Mouse (Mus musculus): ENCODE measurements around the gene Mroh7.

The Mroh7 gene

DNA sequence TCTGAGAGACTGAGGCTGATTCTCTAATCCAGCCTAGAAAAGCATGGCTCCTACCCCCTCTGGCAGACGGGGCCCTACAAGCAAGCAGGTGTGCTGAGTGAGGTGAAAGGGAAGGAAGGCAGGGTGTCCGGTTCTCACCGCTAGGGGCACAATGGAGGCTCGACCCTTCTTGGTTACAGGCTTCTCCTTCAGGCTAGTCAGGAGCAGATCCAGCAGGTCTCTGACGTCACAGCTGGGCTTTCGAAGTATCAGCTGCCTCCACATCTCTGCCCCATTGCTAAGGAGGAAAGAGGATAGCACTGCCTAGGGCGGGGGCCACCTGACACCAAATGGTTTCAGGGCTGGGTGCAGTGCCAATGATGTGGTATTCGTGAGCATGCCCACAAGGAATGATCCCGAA lies 30.7 kb downstream of the Mroh7 start:
- DNase-seq (ENCODE audit: low read depth, low spot score), result no peak

DNA sequence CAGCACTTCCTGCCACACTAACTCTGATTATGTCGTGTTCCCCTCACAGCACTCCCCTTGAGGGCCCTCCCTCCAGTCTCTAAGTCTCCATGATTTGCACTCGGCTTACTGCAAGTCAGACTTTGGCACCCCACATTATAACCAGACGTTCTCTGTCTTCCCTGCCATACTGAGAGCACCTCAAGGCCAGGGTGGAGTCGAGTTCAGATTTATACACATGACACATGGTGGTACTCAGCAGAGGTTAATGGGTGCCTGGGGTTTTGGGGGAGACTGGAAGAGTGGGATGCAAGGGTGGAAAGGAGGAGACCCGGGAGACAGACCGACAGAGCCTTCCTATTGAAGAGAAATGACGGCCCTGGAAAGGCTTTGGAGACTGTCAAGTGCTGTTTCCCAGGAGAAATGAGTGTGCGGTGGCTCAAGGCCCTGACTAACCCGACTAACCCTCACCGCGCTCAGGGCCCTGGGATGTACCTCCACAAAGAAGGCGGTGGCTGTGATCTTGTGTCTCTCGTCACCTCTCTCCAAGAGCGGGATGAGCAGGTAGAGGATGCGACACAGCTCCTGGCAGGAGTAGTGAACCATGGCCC lies 36.8 kb downstream of the Mroh7 start:
- no peak for DNase-seq (ENCODE audit: low read depth, low spot score)

DNA sequence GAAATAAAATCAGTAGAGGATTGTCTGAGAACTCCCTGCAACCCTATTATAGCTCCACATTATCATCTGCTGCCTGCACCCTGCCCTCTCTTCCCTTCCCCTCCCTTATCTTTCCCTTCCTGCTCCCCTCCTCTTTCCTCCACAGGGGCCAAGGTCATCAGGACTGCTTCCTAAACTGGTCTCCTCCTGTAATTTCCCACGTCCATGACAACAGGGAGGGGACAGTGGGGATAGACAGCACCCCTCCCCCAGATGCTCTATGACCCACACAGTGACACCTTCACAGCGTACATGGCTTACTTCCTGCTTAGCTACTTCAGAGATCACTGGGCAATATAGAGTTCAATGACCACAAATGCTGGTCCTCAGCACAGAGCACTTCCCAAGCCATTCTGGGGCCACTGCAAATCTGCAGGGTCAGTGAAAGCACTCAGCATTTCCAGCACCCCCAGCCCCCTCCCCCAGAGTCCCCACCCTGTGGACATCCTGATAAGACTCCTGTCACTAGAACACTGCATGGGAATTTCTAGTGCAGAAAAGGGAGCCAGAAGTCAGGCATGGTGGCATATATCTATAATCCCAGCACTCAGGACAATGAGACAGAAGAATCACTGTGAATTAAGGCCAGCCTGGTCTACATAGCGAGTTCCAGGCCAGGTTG lies 42.0 kb downstream of the Mroh7 start:
- no peak for DNase-seq (ENCODE audit: low read depth, low spot score)

DNA sequence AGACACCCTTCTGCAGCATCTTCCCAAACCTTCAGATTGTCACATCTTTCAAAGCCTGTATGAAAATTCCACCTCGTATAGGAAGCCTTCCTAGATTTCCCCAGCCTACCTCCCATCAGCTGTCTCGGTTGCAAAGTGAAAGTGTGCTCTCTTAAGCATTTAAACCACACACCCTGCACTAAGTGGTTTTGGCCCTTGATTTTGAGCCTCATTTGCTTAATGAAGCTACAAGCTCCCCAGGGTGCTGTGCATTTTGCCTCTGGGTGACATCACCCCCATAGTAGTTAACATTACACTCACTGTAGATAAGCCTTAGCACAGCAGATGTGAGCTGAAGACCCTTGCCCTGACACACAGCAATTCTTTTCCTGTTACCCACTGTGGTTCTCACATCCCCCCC lies 49.8 kb downstream of the Mroh7 start:
- DNase-seq (ENCODE audit: low read depth, low spot score), result no peak

DNA sequence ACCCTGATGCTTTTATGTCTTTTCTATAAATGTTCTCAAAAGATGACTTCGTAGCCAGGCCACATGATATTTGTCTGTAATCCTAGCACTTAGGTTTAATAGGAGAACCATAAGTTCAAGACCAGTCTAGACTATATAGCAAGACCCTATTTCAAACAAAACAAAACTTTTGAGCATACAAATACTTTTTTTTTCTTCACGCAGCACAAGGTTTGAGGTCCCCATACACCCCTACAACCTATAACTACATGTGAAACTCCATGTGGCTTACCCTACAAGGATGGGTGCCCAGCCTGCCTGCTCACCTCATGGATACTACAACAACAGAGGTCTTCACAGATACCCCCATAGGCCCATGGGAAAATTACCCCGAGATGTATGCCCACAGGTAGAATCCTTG lies 51.6 kb downstream of the Mroh7 start:
- DNase-seq (ENCODE audit: low read depth, low spot score), result no peak

DNA sequence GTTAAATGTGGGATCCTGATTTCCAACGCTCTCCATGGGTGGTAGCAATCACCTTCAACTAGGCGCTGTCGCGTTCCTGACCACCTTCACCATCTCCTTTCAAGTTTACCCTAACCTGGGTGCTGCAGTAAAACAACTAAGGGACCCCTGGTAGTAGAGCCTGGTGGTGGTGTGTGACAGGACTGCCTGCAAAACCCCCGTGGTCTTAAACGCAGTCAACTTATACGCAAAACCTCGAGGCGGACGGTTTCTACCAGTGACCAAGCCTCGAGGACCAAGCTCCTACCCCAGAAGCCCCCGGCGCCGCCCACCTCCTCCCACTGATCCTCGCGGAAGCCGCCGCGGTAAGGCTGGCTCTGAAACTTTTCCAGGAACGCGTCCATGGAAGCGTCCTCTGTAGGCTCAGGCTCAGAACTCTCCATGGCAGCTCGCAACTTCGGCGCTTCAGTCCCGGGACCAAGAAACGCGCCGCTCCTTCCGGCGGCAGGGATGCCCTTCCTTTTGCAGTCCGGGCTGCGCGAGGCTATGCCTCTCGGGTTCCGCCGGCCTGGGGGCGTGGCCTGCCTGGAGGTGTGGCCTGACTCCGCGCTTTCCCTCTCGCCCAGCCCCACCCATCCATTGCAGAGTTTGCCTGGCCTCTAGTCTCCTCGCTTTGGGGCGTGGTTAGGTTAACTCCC lies 52.1 kb downstream of the Mroh7 start, which contains the start of gene Ttc4:
TSS of gene Ttc4 (minus strand) at position 503 of the 677 bp plus-strand sequence.
- DNase-seq (ENCODE audit: low read depth, low spot score), result peak; percentile 73

DNA sequence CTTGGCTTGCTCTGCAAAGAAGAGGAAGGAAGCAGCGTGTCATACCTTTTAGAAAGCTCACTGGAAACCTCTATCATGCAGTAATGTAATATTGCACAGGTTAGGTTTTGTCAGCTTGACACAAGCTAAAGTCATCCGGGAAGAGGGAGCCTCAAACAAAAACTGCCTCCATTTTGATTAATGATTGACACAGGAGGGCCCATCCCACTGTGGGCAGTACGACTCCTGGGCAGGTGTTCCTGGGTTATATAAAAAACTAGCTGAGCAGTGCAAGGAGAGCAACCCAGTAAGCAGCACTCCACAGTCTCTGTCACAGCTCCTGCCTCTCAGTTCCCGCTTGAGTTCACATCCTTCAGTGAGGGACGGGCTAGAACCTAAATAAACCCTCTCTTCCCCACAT lies 54.0 kb downstream of the Mroh7 start:
- DNase-seq (ENCODE audit: low read depth, low spot score), result no peak

DNA sequence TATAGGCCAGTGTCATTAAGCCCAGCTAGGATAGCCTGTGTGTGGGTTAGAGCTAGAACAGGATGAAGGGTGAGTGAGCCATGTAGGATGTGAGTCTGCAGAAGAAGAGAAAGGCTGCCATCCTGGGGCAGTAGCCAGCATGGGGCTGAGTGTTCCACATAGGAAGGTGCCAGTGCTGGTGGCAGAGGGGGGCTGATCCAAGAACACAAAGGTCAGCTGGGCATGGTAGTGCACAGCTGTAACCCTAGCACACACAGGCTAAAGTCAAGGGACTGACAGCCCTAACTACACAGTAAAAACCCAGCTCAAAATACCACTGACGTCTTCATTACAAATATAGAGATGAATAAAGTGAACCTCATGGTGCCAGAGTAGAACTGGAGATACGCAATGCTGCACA lies 64.2 kb downstream of the Mroh7 start:
- no peak for DNase-seq (ENCODE audit: low read depth, low spot score)

DNA sequence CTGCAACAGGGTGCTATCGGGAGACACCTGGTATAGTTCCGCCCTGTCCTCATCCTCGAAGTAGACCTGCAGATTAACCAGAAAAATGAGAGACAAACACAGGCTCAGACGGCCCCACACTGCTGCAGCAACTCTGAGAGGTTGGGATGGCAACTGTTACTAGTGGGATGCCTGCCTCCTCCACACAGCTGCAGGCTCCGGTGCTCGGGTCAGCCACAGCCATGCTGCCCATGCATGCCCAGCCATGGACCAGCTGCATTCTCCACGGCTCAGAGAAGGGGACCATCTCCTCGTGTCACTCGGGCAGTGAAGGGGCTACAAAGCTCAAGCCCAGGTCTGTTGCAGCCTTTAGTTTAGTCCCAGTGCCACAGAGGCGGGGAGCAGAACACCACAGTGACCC lies 65.1 kb downstream of the Mroh7 start:
- DNase-seq (ENCODE audit: low read depth, low spot score), result no peak

DNA sequence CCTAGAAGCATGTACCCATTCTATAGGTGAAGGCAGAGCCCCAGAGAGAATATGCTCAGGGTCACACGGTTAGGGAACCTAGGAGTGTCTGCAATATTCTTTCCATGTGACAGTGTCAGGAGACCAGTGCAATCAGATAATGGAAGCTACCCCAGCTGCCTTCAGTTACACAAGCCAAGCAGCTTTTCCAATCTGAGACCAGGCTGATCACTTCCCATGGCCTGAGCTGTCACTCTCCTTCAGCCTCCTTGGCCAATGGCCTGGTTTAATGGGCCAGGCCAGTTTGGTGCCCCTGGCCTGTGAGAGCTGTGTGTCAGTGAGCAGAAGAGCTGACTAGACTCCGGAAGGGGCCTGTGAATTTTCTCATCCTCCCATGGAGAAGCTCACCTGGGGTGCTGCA lies 65.5 kb downstream of the Mroh7 start:
- no peak for DNase-seq (ENCODE audit: low read depth, low spot score)

DNA sequence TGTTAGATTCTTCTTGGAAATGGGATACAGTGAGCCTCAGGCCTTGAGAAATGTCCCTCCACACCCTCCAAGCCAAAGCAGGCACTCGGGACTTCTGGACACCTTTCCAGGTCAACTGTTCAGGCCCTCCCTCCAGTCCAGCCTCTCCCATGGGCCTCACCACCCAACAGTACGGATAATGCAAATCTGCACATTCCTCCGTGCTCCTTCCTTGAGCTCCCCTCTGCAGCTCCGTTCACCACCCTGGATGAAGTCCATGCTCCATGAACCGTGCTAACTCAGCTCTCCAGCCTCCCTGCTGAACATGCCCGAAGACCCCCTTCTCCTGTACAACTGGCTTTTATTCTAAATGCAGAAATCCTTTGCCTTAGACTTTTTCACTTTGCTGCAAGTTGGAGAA lies 66.0 kb downstream of the Mroh7 start:
- DNase-seq (ENCODE audit: low read depth, low spot score), result no peak

DNA sequence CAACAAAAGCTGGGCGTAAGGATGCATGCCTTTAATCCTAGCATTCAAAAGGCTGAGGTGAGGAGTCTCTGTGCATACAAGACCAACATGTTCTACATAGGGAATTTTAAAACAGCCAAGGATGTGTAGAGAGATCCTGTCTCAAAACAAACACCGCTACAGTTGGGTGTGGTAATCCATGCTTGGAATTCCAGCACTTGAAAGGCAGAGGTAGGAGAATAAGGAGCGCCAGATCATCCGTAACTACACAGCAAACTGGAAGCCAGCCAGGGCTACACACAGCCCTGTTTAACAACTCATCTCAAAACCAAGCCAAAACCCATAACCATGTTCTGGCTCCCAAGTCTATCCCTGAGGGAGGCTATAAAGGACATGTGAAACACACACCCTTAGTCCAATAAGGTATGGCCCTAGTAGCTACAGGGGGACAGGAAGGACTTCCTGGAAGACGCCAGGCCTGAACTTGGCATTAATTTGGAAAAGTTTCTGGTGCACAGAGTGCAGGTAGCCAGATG lies 66.7 kb downstream of the Mroh7 start:
- DNase-seq (ENCODE audit: low read depth, low spot score), result no peak

DNA sequence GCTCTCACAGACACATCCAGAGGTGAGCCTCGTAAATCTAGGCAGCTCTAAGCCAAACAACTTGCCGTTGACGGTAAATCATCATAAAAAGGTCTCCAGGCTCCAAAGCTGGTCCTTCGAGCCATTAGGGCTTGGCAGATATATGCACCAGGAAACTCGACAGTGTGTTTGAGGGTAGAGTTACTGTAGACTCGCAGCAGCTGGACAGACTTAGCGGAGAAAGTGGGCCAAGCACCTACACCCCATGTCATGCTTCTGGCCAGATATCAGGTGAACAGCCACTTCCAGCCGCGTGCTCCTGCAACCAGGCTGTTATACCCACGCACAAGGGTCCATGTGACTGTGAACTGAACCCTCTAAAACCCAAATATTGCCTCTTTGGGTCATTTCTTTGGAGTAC lies 75.0 kb downstream of the Mroh7 start:
- DNase-seq (ENCODE audit: low read depth, low spot score), result no peak

DNA sequence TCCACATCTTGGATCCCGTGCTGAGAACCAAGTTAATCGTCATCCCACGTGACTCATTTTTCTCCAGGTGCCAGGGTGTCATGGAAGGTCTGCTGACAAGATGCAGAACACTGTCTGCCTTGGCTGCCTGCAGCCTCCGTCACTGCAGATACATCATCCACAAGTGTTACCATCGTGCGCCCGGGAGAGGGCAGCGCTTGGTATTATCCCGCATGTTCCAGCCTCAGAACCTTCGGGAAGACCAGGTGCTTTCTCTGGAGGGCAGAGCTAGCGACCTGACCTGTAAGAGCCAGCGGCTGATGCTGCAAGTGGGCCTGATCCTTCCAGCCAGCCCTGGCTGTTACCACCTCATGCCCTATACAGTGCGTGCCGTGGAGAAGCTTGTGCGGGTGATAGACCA lies 77.7 kb downstream of the Mroh7 start:
- no peak for DNase-seq (ENCODE audit: low read depth, low spot score)

DNA sequence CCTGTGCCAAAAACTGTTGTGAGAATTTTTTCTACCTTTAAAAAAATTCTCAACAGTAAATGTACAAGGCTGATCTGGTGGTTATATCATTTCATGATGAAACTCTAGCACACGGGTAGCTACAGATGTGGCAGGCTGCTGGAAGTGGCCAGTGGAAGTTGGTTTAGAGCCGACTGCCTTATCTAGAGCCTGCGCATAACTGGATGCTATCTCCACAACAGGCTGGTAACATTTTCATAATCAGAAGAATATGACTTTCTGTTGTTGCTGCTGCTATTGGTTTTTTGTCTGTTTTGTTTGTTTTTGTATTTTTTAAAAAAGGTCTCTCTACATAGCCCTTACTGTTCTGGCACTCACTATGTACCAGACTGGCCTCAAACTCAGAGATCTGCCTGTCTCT lies 78.2 kb downstream of the Mroh7 start:
- DNase-seq (ENCODE audit: low read depth, low spot score), result no peak

DNA sequence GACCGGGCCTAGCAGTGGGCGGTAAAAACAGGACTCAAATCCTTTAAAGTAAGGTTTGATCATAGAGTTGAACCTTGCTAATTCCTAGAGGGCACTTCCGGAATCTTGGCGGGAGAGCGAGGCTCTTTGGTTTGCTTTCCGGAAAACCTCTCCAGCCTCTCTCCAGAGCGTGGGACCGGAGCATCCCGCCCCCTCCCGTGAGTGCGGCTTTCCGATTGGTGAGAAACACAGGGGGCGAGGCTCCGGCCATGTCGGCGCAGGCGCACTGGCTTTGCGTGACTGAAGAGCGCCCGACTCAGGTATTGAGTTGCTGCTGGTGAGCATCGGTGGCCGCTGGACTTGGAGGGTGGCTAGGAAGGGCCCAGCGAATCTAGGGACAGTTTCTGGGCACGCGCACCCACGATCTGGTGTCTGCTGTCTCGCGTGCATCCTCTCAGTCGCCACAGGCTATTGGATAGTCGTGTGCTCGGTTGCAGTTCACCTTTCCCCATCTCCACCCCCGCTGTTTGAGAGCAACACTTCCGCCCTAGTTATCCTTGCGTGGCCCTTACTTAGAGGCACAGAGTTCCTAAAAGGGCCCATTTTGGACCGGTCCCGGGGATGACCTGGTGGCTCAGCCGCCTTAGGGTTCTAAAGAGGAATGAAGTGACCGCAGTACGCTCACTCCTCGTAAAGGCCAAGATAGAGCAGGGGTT lies 79.7 kb downstream of the Mroh7 start, which contains the start of gene Pars2:
TSS of gene Pars2 (plus strand) at position 237 of the 695 bp plus-strand sequence.
- peak; percentile 97 for DNase-seq (ENCODE audit: low read depth, low spot score)

DNA sequence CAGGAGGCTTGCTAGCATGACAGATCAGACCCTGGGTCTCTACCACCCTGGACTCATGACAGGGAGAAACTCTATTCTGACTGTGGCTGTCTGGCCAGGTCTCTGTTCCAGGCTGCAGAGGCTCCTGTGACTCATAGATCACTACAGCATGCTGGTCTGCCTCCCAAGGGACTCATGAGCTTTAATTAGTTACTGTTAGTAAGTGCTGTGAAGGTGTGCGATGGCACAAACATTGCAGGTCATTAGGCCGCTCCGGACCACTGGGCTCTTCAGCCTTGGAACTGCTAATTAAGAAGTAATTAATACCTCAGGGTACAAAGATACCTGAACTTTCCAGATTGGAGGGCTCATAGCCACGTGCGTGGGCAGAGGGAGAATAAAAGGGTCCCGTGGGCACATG lies 83.6 kb downstream of the Mroh7 start:
- no peak for DNase-seq (ENCODE audit: low read depth, low spot score)

DNA sequence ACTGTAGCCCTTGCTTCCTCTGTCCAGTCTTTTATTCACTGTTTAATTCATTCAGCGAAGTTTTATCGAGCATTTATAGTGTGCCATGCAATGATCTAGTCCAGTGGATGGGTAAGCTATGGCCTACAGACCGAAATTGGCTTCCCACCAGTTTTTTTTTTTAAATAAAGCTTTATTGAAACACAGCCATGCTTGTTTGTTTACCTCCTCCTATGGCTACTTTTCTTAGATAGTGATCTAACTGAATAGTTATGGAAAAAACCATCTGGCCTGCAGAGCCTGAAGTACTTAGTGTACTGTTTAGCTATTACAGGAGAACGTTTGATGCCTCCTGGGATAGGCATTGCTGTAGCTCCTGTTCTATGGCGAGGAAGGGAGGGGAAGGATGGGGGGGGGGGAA lies 84.9 kb downstream of the Mroh7 start:
- no peak for DNase-seq (ENCODE audit: low read depth, low spot score)

DNA sequence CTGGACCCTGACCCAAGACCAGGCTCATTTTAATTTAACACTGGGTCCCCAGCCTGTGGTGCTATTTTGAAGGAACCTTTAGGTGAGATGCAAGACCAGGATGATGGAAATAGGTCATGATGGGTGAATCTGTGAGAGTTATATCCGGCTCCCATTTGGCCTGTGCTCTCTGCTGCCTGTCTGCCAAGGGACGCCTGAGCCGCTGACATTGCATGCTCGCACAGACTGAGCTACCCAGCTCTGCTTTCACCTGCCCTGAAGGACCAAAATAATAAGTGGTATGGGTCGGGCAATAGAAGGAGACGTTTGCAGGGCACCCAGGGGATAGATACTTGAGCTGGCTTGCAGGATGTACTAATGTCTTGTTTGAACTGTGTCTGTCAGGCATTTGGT lies 86.5 kb downstream of the Mroh7 start:
- DNase-seq (ENCODE audit: low read depth, low spot score), result no peak

DNA sequence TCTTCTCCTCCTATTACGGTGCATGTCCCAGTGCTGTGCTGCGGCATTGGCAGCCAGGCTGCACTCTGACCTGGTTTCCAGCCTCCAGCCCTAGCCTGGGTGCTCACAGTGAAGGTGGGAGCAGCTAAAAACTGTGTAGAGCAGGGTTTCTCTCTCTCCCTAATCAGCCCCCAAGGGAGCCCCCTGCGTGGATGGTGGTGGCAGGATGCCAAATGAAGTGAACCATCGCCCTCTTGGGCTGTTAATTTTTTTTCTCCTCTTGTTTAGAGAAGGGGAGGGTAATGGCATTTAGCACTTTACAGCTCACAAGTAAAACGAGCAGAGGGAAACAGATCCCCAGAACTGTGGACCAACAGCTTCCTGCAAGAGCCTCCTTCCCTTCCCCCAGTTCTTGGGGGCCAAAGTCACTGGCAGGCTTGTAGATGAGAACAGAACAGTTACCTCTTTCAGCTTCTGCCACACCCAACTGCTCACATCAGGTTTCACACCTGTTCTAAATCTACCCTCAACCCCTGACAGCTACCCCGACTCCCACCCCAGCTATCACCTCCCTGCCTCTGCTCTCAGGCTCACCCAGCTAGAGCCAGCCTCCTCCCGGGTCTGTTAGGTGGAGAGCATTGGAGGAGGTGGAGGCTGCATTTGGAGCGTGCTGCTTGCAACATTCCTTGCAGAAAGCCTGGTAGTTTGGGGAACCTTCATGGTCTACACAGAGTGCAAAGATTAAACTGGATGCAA lies 87.1 kb downstream of the Mroh7 start:
- DNase-seq (ENCODE audit: low read depth, low spot score), result no peak

DNA sequence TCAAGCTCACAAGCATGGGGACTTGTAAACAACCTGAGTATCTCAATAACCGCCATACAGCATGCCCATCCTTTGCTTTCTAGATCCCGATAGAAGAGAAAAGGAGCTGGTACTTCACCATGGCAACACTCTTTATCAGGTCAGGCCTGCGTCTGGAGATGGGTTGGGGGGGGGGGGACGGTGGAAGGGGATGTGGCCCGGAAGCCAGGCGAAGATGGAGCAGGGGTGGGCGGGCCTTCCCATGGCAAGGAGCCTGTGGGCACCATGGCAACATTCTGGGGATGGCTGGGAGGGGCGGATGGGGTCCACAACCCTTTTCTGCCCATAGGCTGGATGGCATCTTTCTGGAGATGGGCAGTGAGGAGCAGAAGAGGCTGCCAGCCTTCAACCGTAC lies 96.6 kb downstream of the Mroh7 start:
- DNase-seq (ENCODE audit: low read depth, low spot score), result no peak
